Mouse (Mus musculus): ENCODE results near the gene Atp11c. TPM values are rescaled to one million over a fixed set of nuclear protein-coding genes. Genes with fewer than 3 reads are reported as not detected.
A peak's percentile ranks its signal among the peaks of the same experiment; 100 is the strongest.

Gene Atp11c
- total RNA-seq (2021) = 1 to 10 TPM; 8.2 to 8.9 TPM
- long read RNA-seq, experiment 1 = 0 reads
- long read RNA-seq, experiment 2, full-length matches to known transcripts = 2 of 3 reads
- long read RNA-seq, experiment 2, partial matches to known transcripts = 0 of 3 reads
- long read RNA-seq, experiment 2, other reads (novel, unspliced or antisense) = 1 of 3 reads

GRCm38 (mm10) chrX:60592598-60592997, at the start of gene Atp11c:
TSS of gene Atp11c (minus strand) at chrX:60592698.
- Histone ChIP-seq H3K4me3 (no peak within 1 kb of the TSS), H3K27ac (no peak within 1 kb of the TSS)
- no peak for DNase-seq (ENCODE audit: extremely low spot score in 1 of 2, low spot score in 2 of 2)
- TF ChIP-seq CTCF (IDR thresholded peaks at IDR 0.05) = no peak
- intact Hi-C loops (cut with DNase I) = no loop called here

DNA sequence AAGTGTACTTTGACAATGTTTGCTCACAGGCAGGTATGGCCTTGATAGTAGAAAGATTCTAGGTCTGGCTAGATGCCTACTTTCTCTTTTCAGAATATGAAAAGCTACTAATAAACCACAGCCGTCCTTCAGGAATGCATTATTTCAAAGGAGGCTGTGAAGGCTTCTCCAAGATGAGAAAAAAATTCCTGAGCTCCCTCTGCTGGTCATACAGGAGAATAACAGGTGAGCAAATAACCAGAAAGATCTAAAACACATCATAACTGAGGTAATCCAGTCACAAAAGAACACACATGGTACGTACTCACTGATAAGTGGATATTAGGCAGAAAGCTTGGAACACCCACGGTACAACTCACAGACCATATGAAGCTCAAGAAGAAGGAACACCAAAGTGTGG, 16.7 kb upstream of the Atp11c start:
- intact Hi-C loops (cut with DNase I) = loop anchor here (5.0 kb wide), 3 partner anchors 107 to 433 kb away; no protein-coding TSS in a partner anchor
- Histone ChIP-seq H3K27ac (no peak overlapping the region), H3K4me3 (no peak overlapping the region)
- peak in 1 of 2 experiments; percentile 6 for DNase-seq (ENCODE audit: extremely low spot score in 1 of 2, low spot score in 2 of 2)
- peak; percentile 75 for TF ChIP-seq CTCF (IDR thresholded peaks at IDR 0.05)

- intact Hi-C loops (cut with DNase I) = no loop called here
- no peak for DNase-seq (ENCODE audit: extremely low spot score in 1 of 2, low spot score in 2 of 2)
These were observed 22.0 kb downstream of the Atp11c start for GRCm38 (mm10) chrX:60570539-60570938.

GRCm38 (mm10) chrX:60569047-60569446, 23.5 kb downstream of the Atp11c start:
- intact Hi-C loops (cut with DNase I) = no loop called here
- DNase-seq (ENCODE audit: extremely low spot score in 1 of 2, low spot score in 2 of 2) = no peak
- Histone ChIP-seq H3K4me3 (no peak overlapping the region), H3K27ac (no peak overlapping the region)
- TF ChIP-seq CTCF (IDR thresholded peaks at IDR 0.05) = no peak

More at GRCm38 (mm10) chrX:60570539-60570938, 22.0 kb downstream of the Atp11c start:
- Histone ChIP-seq H3K4me3 (no peak overlapping the region), H3K27ac (no peak overlapping the region)
- TF ChIP-seq CTCF (IDR thresholded peaks at IDR 0.05) = no peak

GRCm38 (mm10) chrX:60555242-60555641, 37.3 kb downstream of the Atp11c start:
- Histone ChIP-seq H3K27ac (no peak overlapping the region), H3K4me3 (no peak overlapping the region)
- intact Hi-C loops (cut with DNase I) = no loop called here
- no peak for DNase-seq (ENCODE audit: extremely low spot score in 1 of 2, low spot score in 2 of 2)
- no peak for TF ChIP-seq CTCF (IDR thresholded peaks at IDR 0.05)

DNA sequence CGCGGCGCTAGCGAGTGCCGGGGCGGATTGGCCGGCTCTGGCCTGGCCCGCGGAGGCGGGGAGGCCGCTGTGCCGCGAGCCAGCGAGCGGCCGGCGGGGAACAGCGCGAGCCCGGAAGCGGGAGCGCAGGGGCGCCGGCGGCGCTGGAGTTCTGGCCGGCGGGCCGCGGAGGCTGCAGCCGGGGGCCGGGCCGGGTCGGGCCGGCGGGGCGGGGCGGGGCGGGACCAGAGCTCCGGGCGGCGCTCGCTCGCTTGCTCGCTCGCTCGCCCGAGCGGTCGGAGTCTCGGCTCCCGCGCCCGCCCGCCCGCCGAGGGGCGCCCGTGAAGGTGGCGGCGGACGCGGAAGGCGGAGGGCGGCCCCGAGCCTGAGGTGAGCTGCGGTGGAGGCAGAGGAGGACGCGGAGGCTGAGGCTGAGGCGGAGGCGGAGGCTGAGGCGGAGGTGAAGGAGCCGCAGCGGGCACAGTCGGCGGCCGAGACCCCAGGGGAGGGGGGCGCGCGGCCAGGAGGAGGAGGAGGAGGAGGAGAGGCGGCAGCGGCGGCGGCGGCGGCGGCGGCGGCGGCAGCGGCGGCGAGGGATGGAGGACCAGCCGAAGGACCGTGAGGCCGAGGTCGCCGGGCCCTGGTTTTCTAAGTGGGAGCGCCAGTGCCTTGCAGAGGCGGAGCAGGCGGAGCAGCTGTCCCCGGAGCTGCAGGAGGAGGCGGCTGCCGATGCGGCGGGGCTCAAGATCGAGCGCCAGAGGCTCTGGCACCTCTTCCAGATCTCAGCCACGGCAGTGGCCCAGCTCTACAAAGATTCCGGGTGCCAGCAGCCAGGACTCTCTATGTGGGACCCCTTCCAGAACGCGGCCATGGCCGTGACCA, 44.8 kb downstream of the Atp11c start:
- DNase-seq (ENCODE audit: extremely low spot score in 1 of 2, low spot score in 2 of 2) = peak; percentile 25 to 26
- intact Hi-C loops (cut with DNase I) = loop anchor here (10.0 kb wide), 1 partner anchor 347 kb away; the partner anchor contains the start of gene Sox3
- TF ChIP-seq CTCF (IDR thresholded peaks at IDR 0.05) = no peak
- Histone ChIP-seq H3K27ac (peak overlapping the region; percentile 53; the same call in 1 of the 2 replicates), H3K4me3 (peak overlapping the region; percentile 51)

GRCm38 (mm10) chrX:60547098-60547443, 45.4 kb downstream of the Atp11c start:
- no peak for TF ChIP-seq CTCF (IDR thresholded peaks at IDR 0.05)
- DNase-seq (ENCODE audit: extremely low spot score in 1 of 2, low spot score in 2 of 2) = no peak
- Histone ChIP-seq H3K27ac (no peak overlapping the region), H3K4me3 (peak overlapping the region; percentile 43)
- intact Hi-C loops (cut with DNase I) = loop anchor here (10.0 kb wide), 1 partner anchor 348 kb away; the partner anchor contains the start of gene Sox3

GRCm38 (mm10) chrX:60545906-60546305, 46.6 kb downstream of the Atp11c start:
- Histone ChIP-seq H3K27ac (no peak overlapping the region), H3K4me3 (no peak overlapping the region)

GRCm38 (mm10) chrX:60545444-60545843, 47.1 kb downstream of the Atp11c start:
- TF ChIP-seq CTCF (IDR thresholded peaks at IDR 0.05) = no peak
- H3K4me3 ChIP-seq = no peak overlapping the region
- H3K27ac ChIP-seq = no peak overlapping the region
- no peak for DNase-seq (ENCODE audit: extremely low spot score in 1 of 2, low spot score in 2 of 2)
- intact Hi-C loops (cut with DNase I) = loop anchor here (10.0 kb wide), 1 partner anchor 349 kb away; the partner anchor contains the start of gene Sox3

More at GRCm38 (mm10) chrX:60545906-60546305, 46.6 kb downstream of the Atp11c start:
- intact Hi-C loops (cut with DNase I) = loop anchor here (10.0 kb wide), 1 partner anchor 349 kb away; the partner anchor contains the start of gene Sox3
- no peak for DNase-seq (ENCODE audit: extremely low spot score in 1 of 2, low spot score in 2 of 2)
- TF ChIP-seq CTCF (IDR thresholded peaks at IDR 0.05) = no peak

DNA sequence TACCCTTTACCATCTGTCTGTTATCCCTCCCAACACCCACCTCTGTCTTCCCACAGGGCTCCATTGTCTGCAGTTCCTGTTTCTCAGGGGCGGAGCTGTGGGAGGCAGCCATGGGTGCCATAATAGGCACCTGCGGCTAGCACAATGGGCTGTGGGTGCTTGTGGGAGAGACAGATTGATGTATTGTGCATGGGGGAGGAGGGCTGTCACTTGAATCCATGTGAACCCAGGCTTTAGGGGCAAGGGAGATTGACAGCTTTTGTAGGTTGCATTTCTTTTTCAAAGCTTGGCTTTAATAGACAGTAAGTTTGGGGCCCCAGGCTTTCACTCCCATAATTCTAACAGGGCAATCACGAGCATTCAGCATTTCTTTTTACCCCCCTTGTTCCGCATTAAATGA, 48.4 kb downstream of the Atp11c start:
- DNase-seq (ENCODE audit: extremely low spot score in 1 of 2, low spot score in 2 of 2) = no peak
- H3K4me3 ChIP-seq = no peak overlapping the region
- no peak for TF ChIP-seq CTCF (IDR thresholded peaks at IDR 0.05)
- intact Hi-C loops (cut with DNase I) = loop anchor here (10.0 kb wide), 1 partner anchor 351 kb away; the partner anchor contains the start of gene Sox3
- H3K27ac ChIP-seq = no peak overlapping the region

DNA sequence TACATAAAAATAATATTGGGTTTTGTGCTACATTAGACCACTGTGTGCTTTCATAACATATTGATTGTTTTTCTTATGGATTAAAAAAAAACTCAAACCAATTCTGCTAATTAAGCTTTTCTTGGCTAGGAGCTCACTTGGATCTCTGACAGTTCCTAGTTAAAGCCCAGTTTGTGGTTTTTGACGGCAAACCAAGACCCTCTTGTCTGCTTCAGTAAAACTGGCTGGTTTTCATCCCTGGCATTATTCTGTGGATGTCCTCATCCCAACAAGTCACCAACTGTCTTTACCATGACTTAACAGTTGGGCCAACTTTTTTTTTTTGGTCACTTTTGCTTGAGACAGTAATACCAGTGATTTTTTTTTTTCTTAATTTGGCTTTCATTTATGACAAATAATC, 49.6 kb downstream of the Atp11c start:
- TF ChIP-seq CTCF (IDR thresholded peaks at IDR 0.05) = no peak
- Histone ChIP-seq H3K27ac (no peak overlapping the region), H3K4me3 (no peak overlapping the region)
- intact Hi-C loops (cut with DNase I) = loop anchor here (10.0 kb wide), 1 partner anchor 352 kb away; the partner anchor contains the start of gene Sox3
- DNase-seq (ENCODE audit: extremely low spot score in 1 of 2, low spot score in 2 of 2) = no peak

- H3K27ac ChIP-seq = no peak within 1 kb of the TSS
- DNase-seq (ENCODE audit: extremely low spot score in 1 of 2, low spot score in 2 of 2) = no peak
- intact Hi-C loops (cut with DNase I) = no loop called here
- H3K4me3 ChIP-seq = no peak within 1 kb of the TSS
- no peak for TF ChIP-seq CTCF (IDR thresholded peaks at IDR 0.05)
These were observed 53.3 kb downstream of the Atp11c start, which contains the start of gene Gm7073 for GRCm38 (mm10) chrX:60539149-60539548. TSS of gene Gm7073 (minus strand) at chrX:60539249.
